Mouse (Mus musculus) adrenal gland, postnatal 10 days (tissue): Measurements from ENCODE around the gene Gda. TPM values are rescaled to one million over a fixed set of nuclear protein-coding genes. Genes with fewer than 3 reads are reported as not detected.
A peak's percentile ranks its signal among the peaks of the same experiment; 100 is the strongest.

Experiments
- DNase-seq: peaks from one replicate; pipeline ENCODE4 v3.0.0; 2021; ENCODE audit warnings: mixed read lengths
- total RNA-seq, 2 experiments: library from RNA; stranded (reverse); gene quantifications; 2 replicates each; pipeline ENCODE4 v1.2.3; 2021

Gene Gda
- total RNA-seq, 2 experiments from 2014 or later, result 5.3 to 8.4 TPM

DNA sequence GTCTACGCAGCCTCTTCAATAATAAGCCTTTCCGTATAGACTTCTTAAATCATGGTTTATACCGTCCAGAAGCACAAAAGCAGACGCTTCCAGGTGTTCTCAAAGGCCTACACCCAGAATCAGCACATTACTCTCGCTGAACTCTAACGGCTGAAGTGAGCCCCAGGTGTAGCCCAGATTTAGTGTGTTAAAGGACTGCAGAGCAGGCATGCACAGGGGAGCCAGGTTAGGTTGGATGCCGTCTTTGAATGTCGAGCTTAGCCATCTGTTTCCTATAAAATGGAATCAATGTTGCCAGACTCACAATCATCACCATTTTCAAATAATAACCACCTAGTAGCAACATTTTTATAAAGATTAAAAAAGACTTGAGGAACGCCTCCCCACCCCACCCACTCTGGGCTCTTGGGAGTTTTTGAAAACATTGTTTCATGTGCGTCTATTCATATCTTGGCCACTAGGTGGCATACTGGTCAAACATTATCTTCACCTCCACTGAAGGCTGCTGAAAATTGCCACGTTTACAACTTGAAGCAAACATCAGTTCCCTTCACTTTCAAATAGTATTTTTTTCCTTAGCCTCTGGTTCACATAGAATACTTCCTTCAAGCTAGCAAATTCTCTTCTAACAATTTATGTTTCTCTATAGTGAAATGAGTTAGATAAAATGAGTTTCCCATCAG is 100.0 kb downstream of the Gda start:
- peak; percentile 48 for DNase-seq

DNA sequence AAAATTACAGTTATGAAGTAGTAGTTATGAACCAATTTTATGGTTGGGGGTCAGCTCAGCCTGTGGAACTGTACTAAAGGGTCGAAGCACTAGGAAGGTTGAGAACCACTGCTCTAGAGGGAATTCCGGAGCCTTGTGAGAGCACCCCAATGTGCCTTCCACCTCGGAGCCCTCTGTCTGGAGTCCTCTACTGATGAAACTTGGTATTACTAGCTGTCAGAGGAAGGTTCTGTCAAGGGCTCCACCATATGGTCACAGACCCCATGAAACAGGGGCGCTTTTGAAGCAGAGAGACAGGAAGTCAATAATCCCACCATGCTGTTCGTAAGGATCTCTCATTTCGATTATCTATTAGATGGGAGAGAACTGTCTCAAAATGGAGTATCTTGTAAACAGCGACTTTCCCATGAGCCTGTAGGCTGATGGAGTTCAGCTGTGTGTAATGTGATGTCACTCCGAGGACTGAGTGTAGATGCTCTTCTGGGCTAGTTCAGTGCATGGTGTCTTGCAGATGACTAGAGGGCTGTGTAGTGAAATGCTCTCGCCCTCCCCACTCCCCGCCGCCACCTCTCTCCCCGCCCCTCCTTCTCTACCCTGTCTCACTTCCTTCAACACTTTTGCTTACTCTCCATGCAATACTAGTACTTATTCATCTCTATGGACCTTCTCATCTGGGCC is 100.7 kb downstream of the Gda start:
- no peak for DNase-seq

GRCm38 (mm10) chr19:21371337-21371736 is 101.9 kb downstream of the Gda start:
- DNase-seq, result no peak

DNA sequence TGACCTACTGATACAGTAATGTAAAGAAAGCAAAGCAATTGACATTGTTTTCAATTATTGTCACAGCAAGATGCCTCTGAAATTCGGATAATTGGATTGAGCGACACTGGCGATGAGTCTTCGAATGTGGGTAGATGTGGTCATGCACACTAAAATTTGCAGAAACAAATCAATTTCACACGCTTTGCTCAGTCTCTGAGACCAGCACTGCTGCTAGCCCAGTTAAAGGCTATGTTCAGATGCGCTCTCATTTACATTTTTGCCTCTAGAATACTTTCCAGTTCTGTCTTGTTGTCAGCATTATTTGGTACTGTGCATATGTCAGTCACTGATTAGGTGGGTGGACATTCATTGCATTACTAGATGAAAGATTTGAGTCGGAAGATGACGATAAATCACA is 102.5 kb downstream of the Gda start:
- no peak for DNase-seq

DNA sequence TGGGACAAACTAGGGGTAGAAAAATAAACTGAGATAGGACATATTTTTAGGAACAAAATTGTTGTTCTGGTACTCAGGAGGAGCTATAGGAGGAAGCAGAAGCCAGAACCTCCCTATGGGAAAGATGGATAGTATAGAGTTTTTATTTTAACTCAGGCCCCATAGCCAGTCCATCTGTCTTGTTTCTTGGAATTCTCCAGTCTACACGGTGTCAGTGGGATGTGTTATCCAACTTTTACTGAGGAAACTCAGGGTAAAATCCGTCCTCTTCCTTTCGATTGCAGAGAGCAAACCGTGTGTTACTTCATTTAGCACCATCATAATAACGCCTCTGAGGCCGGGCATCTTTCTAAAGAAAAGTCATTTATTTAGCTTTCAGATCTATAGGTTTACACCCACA is 104.1 kb downstream of the Gda start:
- DNase-seq, result no peak

- DNase-seq, result no peak
Measured at GRCm38 (mm10) chr19:21368595-21368994, 104.7 kb downstream of the Gda start.

DNA sequence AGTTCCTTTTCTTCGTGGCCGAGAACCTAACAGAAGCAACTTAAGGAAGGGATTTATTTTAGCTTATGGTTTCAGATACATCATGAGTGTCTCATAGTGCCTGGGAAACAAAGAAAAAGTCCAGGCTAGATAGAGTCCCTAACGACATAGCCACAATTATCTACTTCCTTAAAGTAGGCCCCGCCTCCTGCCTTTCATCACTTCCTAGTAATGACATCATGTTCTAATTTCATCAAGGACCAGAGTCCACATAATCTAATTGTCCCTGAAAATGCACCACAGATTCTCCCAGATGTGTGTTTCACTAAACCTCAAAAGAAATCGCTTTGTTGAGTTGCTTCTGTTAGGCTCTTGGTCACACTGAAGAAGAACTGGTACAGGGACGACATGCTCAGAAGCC is 115.5 kb downstream of the Gda start:
- no peak for DNase-seq

DNA sequence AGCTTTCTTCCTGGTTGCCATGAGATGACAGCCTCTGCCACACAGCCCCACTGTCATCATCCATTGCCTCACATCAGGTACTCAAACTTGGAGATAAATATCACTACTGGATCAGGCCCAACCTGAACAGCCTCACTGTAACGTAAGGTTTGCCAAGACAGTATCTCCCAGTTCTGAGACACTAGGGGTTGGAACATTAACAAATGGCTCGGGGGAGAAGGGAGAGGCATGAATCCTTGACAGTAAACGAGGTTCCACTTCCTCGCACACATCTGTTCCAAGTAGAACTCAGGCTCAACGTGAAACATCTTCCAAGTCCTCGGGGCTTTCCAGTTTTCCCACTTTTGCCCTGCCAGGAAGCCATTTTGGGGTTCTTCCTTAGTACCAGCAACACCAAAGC is 123.6 kb downstream of the Gda start:
- no peak for DNase-seq

DNA sequence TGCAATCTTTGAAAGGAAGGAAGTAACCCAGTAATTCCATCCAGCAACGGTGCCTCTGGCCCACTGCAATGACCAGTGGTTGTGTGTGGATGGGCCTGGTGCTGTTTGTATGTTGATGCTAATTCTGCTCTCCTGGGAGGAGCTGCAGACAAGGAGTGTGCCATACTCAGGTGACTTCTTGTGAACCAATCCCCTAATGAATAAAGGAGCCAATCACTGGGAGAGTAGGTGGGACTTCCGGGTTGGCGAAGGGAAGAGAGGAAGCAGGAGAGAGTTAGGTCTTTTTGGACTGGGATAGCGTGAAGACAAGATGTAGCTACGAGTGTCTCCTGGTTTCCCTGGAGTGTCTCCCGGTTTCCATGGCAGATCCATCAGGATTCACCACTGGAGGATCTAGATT is 126.6 kb downstream of the Gda start:
- DNase-seq, result no peak

Other genes with a start within 250 kb of the Gda start
- 100 to 1,000 TPM; 146 to 210 TPM for gene Zfand5, start 201.2 kb downstream of the Gda start, total RNA-seq
- 10 to 100 TPM; 31.6 to 36.4 TPM for gene 1110059E24Rik, start 179.5 kb upstream of the Gda start, total RNA-seq
- 10 to 100 TPM; 52.8 to 52.9 TPM for gene Abhd17b, start 179.7 kb upstream of the Gda start, total RNA-seq